Mouse (Mus musculus): ENCODE measurements at regions not wholly inside any gene's neighbourhood (a gene's known extent, or its start where the extent isn't known, plus 50 kb on each side); places are given as distances from the start of the nearest gene placed in this dataset.

- no peak for TF ChIP-seq CEBPB (IDR thresholded peaks at IDR 0.05; ENCODE audit: low read depth)
- no peak for TF ChIP-seq USF1 (IDR thresholded peaks at IDR 0.05; ENCODE audit: low read depth)
- no peak for TF ChIP-seq CTCF (IDR thresholded peaks at IDR 0.05; ENCODE audit: control insufficient read depth, insufficient read depth, insufficient read length)
- no peak for TF ChIP-seq MAX (IDR thresholded peaks at IDR 0.05)
- TF ChIP-seq MYOG (IDR thresholded peaks at IDR 0.05; ENCODE audit: control insufficient read depth, extremely low read depth, insufficient read length) = no peak
- TF ChIP-seq FOSL1 (IDR thresholded peaks at IDR 0.05; ENCODE audit: insufficient read depth, low read length, poor library complexity, severe bottlenecking) = no peak
- no peak for TF ChIP-seq MYOD1 (IDR thresholded peaks at IDR 0.05; ENCODE audit: control insufficient read depth, insufficient read length, low read depth)
Measured at GRCm38 (mm10) chr13:111893221-111893713, 84.5 kb upstream of the Map3k1 start.
